Mouse (Mus musculus): ENCODE measurements around the gene B4galnt1.

DNA sequence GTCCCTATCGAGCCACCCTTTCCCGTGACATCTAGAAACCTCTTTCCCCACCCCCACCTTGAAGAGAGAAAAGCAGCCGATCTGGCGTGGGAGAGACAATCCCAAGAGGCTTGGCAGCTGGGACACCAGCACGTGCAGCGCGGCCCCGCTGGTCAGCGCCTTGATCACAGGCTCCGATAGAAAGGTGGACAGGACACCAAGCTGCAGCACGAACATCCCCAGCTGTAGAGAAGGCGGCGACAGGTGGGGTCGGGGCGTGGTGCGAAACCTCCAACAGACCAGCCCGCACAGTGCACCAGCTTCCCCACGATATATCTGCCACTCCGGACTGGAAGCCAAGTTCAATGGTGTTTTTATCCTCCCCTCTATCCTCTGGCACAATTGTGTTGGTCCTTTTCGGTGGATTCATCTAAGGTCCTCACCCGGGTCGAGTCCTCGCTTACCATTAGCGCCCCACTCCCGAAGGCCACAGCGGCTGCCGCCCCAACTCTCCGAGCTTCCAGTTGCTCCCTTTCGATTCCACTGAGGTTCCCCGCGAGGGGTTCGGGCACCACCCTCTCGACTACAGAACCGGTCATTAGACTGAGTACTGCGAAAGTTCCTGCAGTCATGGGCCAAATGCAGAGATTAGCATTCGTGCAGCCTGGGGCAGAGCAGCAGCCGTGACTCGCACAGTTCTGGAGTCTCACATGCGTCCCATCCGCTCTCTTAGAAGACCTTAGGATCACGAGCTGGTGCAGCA lies 13.4 kb downstream of the B4galnt1 start:
- TF ChIP-seq POLR2A (IDR thresholded peaks at IDR 0.05; ENCODE audit: low read depth, low read length) (no peak), CTCF (IDR thresholded peaks at IDR 0.05; ENCODE audit: extremely low read depth, insufficient read depth, insufficient read length, insufficient replicate concordance) (no peak)

Measured in spleen, adult 2 months (tissue).